Mouse (Mus musculus): ENCODE measurements around the gene Rgs7bp.
"Not testable (repeated sequence)": the region's sequence is repeated elsewhere in the genome, so short reads cannot be mapped to it uniquely, and the experiment has no call there.

Rgs7bp gene

DNA sequence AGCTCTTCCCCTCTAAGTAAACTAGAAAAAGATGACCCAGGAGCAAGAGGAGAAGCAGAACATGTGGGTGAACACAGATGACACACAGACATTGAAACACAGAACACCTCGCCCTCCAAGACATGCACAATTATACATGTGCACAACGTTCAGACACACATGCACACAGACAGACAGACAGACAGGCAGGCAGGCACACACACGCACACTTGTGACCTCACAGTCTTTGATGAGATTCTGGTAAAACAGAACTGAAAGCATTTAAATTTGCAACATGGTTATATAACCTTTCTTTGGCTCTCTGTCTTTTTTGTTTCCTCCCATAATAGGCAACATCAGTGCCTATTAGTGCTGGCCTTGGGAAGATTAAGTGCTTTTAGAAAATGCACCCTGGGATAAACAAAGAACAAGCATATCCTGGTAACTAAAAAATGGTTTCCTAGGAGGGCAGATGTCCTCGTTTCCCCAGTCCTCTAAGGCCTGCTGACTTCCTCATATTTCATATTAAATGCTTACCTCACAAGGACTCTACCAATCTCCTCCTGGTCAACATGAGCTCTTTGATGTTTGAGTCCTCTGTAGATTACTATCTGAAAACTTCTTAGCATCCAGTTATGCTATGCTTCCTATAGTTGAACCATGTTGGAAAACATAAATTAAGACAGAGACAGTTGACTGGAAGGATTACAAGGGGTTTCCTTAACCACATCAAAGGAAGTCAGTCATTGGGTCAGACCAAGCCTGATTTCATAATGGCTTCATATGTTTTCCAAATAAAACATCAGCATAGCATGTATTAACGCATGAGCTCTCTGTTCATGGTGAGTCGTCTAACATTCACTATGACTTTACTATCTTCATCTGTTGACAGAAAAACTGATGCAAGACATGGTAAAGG, 122.8 kb downstream of the Rgs7bp start:
- no peak for DNase-seq

DNA sequence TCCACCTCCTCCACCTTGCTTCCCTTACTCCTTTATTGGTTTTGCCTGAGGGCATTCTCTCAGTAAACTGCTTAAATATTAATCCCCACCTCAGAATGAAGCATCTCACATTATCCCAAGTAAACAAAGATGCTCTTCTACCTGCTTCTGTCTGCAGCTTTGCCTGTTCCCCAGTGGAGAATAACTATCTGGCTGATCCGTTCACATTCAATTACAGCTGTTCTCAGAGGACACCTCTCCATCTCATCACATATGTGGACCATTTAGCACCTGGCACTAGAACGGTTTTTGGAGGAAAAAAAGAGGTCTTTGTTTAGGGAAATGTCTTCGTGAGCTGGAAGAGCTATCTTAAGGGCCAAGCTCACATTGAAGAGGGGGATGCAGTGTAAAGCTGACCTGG, 123.9 kb downstream of the Rgs7bp start:
- no peak for DNase-seq

DNA sequence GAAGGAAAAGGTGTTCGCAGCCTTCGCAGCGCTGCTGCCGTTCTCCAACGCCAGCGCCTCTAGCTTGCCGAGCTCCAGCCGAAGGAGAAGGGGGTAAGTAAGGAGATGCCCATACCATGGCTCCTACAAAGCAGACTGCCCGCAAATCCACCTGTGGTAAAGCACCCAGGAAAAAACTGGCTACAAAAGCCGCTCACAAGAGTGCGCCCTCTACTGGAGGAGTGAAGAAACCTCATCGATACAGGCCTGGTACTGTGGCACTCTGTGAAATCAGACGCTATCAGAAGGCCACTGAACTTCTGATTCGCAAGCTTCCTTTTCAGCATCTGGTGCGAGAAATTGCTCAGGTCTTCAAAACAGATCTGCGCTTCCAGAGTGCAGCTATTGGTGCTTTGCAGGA, 136.1 kb downstream of the Rgs7bp start:
- DNase-seq = no peak

DNA sequence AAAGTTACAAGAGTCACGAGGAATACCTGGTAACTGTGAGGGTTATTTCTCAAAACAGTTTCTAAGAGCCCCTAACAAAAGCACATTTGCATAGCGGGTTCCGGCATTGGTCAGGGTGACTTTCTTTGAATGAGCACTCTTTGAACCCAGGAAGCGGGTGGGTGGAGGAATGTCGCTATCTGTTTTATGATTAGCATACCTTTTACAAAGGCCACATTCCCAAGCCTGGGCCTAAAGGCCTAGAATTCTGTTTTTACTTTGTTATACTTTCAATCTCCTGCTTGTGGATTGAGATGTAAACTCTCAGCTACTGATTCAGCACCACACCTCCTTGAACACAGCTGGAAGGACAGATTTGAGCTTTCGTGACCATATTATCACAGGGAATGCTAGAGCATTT, 138.0 kb downstream of the Rgs7bp start:
- DNase-seq = not testable (repeated sequence)

DNA sequence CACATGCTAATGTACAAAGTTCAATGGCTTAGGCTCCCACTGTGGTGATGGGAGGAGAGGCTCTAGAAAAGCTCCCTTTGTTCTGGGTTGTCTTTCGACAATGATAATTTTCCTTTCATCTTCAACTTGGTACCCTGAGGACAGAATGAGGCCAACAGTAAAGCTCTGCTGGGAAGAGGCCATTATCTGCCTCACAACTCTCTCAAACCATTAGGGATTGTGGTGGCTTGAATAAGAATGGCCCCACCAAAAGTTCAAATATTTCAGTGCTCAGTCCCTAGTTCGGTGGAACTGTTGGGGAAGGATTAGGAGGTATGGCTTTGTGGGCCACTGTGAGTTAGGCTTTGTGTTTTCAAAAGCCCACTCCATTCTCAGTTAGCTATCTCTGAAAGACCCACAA, 138.6 kb downstream of the Rgs7bp start:
- DNase-seq = no peak

DNA sequence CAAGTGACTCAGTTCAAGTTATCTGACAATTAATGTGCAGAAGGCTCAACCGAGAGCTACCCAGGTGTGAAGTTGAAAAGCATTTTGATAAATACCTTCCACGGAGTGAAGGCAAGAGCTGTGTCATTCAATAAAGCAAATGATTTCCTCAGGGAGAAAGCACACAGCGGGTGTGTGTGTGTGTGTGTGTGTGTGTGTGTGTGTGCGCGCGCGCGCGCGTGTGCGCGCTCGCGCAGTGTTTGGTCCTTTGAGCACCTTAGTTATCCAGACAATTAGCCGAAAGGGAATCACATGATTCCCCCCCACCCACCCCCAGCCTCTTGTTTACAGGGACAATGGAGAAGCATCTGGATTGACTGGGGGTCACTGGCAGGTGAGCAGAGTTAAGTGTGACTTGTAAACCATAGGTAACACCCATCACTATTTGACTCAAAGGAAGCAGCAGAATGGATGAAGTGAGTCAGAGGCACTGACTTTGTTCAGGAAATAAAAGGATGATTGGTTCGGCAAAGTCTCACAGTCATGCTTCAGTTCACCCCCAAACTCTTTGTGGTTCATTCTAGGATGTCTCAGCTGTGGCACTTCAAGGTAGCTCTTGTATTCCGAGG, 140.3 kb downstream of the Rgs7bp start:
- DNase-seq = no peak

DNA sequence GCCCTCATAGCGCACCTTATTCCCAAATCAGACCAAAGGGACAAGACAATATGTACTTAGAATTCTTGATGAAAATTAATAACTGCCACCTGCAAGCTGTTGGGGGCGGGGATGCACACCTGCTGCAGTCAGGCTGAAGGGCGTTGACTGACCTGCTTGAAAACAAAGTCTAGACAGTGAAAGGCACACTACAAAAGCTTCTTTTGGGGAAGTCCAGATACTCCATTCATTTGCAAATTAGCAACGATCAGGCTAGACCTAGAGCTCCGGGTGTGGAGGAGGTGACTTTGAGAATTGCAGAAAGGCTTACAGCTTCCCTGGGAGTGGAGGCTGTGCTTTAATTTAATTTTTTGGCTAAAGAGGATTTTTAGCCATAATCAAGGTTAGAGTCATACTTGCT, 143.1 kb downstream of the Rgs7bp start:
- DNase-seq = not testable (repeated sequence)

DNA sequence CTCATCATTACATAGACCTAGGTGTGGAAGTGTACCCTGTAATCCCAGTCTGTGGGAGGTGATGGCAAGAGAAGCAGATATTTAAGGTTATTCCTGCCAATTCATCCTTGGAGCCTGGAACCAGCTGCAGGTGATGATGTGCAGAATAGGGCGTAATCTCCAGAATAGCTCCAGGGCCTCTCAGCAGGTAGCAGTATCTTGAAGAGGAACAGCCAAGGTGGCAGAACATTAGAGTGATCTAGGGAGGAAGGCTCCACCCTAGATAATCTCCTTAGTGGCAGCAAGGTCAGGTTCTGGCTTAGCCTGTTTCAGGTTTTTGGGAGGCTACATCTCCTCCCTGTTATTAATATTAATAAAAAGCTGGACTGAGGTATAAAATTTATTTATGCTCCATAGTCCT, 143.7 kb downstream of the Rgs7bp start:
- DNase-seq = not testable (repeated sequence)

DNA sequence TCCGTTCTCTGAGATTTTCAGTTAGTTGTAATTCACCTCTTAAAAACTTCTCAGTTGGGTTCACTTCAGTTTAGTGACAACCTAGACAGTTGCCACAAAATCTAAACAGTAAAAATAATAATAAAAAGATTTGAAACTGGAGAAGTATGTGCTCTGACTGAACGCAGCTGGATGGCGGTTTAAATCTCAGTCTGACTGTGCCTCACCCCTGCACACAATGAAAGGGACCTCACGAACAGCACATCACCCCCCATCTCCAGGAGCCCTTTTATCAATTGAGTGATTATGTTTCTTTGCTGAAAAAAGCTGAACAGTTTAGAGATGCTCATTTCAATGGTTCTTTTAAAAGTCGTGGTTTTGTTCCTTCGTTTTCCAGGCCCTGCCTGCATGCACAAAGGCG, 146.0 kb downstream of the Rgs7bp start:
- DNase-seq = no peak

Measured in cerebellum, adult 11-12 months (tissue).